Mouse (Mus musculus) layer of hippocampus, postnatal 14 days (tissue): ENCODE data around the gene Mfrp. TPM values are rescaled to one million over a fixed set of nuclear protein-coding genes. Genes with fewer than 3 reads are reported as not detected.
A peak's percentile ranks its signal among the peaks of the same experiment; 100 is the strongest.

Experiments used
- DNase-seq, 2 experiments: peaks; one replicate each; pipeline ENCODE4 v3.0.0; 2021 to 2022; ENCODE audit warnings: low spot score in 2 of 2, mixed read lengths in 1 of 2
- total RNA-seq, 2 experiments: library from RNA; stranded (reverse); gene quantifications; 2 replicates each; pipeline ENCODE4 v1.2.3; 2021

The Mfrp gene
- total RNA-seq, 2 experiments from 2014 or later, result 0.33 to 8.6 TPM

GRCm38 (mm10) chr9:44129633-44130032 is 28.1 kb downstream of the Mfrp start:
- DNase-seq, result no peak

GRCm38 (mm10) chr9:44130034-44130433 is 28.5 kb downstream of the Mfrp start:
- no peak for DNase-seq

GRCm38 (mm10) chr9:44130581-44131275 is 29.2 kb downstream of the Mfrp start:
- DNase-seq, result no peak

- no peak for DNase-seq
These were observed 29.7 kb downstream of the Mfrp start for GRCm38 (mm10) chr9:44131276-44131590.

- no peak for DNase-seq
These were observed 30.7 kb downstream of the Mfrp start for GRCm38 (mm10) chr9:44132200-44132599.

GRCm38 (mm10) chr9:44133287-44133686 is 31.8 kb downstream of the Mfrp start:
- DNase-seq, result no peak

- peak in 1 of 2 experiments; percentile 54 for DNase-seq
These were observed 32.7 kb downstream of the Mfrp start, which contains the start of gene Mcam for GRCm38 (mm10) chr9:44134101-44134850. Gene Mcam, plus strand, starts transcription at chr9:44134469.

- no peak for DNase-seq
These were observed 33.6 kb downstream of the Mfrp start for GRCm38 (mm10) chr9:44134851-44135730.

- DNase-seq, result no peak
These were observed 34.3 kb downstream of the Mfrp start for GRCm38 (mm10) chr9:44135731-44136411.

- no peak for DNase-seq
These were observed 36.3 kb downstream of the Mfrp start for GRCm38 (mm10) chr9:44137846-44138245.

- no peak for DNase-seq
These were observed 40.4 kb downstream of the Mfrp start for GRCm38 (mm10) chr9:44141951-44142350.

- no peak for DNase-seq
These were observed 41.9 kb downstream of the Mfrp start for GRCm38 (mm10) chr9:44143421-44143820.

GRCm38 (mm10) chr9:44144023-44144717 is 42.6 kb downstream of the Mfrp start:
- no peak for DNase-seq

GRCm38 (mm10) chr9:44144718-44145060 is 43.2 kb downstream of the Mfrp start:
- no peak for DNase-seq

- no peak for DNase-seq
These were observed 45.8 kb downstream of the Mfrp start for GRCm38 (mm10) chr9:44147290-44147689.

Other genes with a start within 250 kb of the Mfrp start
- 100 to 1,000 TPM; 779 TPM for gene Thy1, start 58.3 kb upstream of the Mfrp start, total RNA-seq
- gene Usp2, start 34.7 kb upstream of the Mfrp start, total RNA-seq, result 10 to 100 TPM; 60.3 to 70.8 TPM
- 10 to 100 TPM; 13.5 to 18.6 TPM for gene C1qtnf5, start 5.5 kb downstream of the Mfrp start, total RNA-seq
- under 1 TPM; 0.14 to 0.29 TPM for gene Gm49380, start 11.8 kb downstream of the Mfrp start, total RNA-seq
- gene Rnf26, start 11.8 kb downstream of the Mfrp start, total RNA-seq, result 10 to 100 TPM; 27.7 to 28.2 TPM
- 10 to 100 TPM; 24.5 to 27.8 TPM for gene Mcam, start 32.7 kb downstream of the Mfrp start, total RNA-seq
- gene Cbl, start 132.3 kb downstream of the Mfrp start, total RNA-seq, result 10 to 100 TPM; 58.1 to 62.7 TPM
- 1 to 10 TPM; 4.5 to 8.4 TPM for gene Ccdc153, start 138.9 kb downstream of the Mfrp start, total RNA-seq
- gene Pdzd3, start 149.7 kb downstream of the Mfrp start, total RNA-seq, result 1 to 10 TPM in 1 of 2 experiments, under 1 TPM in 1; 0.88 to 1.0 TPM
- 10 to 100 TPM in 1 of 2 experiments, 1 to 10 TPM in 1; 10.0 to 12.2 TPM for gene Nlrx1, start 166.9 kb downstream of the Mfrp start, total RNA-seq
- gene Abcg4, start 186.9 kb downstream of the Mfrp start, total RNA-seq, result 10 to 100 TPM; 69.3 to 75.8 TPM
- gene Hinfp, start 203.9 kb downstream of the Mfrp start, total RNA-seq, result 10 to 100 TPM; 26.0 to 28.5 TPM
- 100 to 1,000 TPM; 128 to 144 TPM for gene C2cd2l, start 218.6 kb downstream of the Mfrp start, total RNA-seq
- 10 to 100 TPM; 16.2 to 16.3 TPM for gene Dpagt1, start 224.3 kb downstream of the Mfrp start, total RNA-seq
- 10 to 100 TPM; 50.5 to 59.1 TPM for gene H2afx, start 233.0 kb downstream of the Mfrp start, total RNA-seq
- 10 to 100 TPM; 22.6 to 22.8 TPM for gene Hmbs, start 242.5 kb downstream of the Mfrp start, total RNA-seq